Mouse (Mus musculus) thymus, adult 2 months (tissue): ENCODE data around the gene Gm45021.

ENCODE experiments used
- CTCF ChIP-seq: fragments of 200-500 bp; IDR thresholded peaks from 2 replicates; pipeline ENCODE4 v1.5.1; 2012; ENCODE audit warnings: mild to moderate bottlenecking, control low read depth, low read length, moderate library complexity, borderline replicate concordance; ENCODE audit not compliant: control insufficient read depth, poor library complexity, insufficient read depth; ENCODE audit errors: extremely low read depth
- POLR2A ChIP-seq: fragments of 200-500 bp; IDR thresholded peaks from 2 replicates; pipeline ENCODE4 v1.6.1; 2012; ENCODE audit warnings: mild to moderate bottlenecking, low read length, control low read depth, moderate library complexity; ENCODE audit not compliant: control insufficient read depth, poor library complexity, insufficient read depth; ENCODE audit errors: extremely low read depth

DNA sequence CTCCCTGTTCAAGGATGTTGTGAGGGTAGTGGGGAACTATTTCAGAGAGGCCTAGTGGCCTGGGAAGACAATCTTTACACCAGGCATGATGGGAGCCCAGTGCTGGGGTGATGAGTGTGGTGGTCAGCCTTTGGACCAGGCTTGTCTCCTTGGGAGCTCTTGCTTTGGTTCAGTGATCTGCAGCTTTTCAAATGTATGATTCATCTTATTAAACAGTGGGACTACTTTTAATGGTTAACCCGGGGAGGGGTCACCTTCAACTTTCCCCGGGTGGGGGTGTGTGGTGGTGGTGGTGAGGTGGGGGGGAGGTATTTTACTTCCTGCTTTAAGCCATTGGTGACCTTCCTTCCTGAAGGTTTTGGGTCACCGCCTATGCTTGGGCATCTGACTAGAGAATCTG is 39.0 kb downstream of the Gm45021 start:
- TF ChIP-seq POLR2A (no peak), CTCF (no peak)
